9 mouse cellular contexts compared by ENCODE assay signal in the genomic region with DNA sequence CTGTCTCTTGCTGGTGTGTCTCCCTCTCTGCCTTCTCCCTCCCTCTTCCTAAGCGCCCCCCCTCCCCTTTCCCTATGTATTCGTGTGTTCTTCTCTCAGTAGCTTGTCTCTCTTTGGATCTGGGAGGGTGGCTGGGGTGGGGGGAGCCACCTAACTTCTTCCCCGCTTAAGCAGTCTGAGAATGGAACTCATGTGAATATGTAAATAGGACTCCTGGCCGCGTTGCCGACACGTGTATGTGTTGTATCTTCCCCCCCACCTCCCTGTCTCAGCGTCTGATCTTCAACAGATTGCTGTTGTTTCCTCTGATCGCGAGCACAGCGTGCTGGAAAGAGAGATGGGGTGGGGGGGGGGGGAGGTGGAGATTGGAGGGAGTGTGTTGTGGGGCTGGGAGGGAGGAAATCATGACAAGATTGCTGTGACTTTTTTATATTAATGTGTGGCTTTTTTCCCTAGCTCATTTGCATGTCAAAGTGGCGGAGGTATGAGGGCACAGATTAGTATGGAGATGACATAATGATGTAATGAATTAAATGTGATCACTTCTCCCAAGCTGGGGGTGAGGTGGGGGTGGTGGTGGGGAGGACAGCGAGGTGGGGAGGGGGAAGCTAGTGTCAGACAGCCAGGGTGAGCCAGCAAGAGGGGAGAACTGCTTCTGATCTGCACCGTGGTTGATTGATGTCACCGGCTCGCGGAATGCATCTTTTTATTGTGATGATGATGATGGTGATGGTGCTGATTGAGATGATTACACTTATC. TPM values are rescaled to one million over a fixed set of nuclear protein-coding genes. Genes with fewer than 3 reads are reported as not detected.
DNase-seq lines count a peak whose midpoint lies in the region; ATAC-seq and TF ChIP-seq lines count a peak whose summit lies in the region.
"Had no signal": no experiment of that assay in that cellular context is flagged by ENCODE, and none has a peak within 500 bp of the region (broad histone marks: within the 10 kb centered on the region; RNA-seq: fewer than 3 reads in every experiment).

No protein-coding gene starts in this region.

- no peaks in the 10 kb centered on the region for H3K36me3 ChIP-seq in forebrain, postnatal 0 days (ENCODE audit: insufficient read depth)
- H3K36me3 ChIP-seq in midbrain, embryonic 13.5 days, result no peaks in the 10 kb centered on the region

- H3K4me2 ChIP-seq in forebrain, postnatal 0 days (ENCODE audit: low read depth), result peak overlapping the region; percentile 48
- peak overlapping the region; percentile 58 for H3K4me2 ChIP-seq in midbrain, embryonic 13.5 days (replicated peaks)

- peaks cover 11% of the 10 kb centered on the region; the same call in 1 of the 2 replicates for H3K4me1 ChIP-seq in forebrain, postnatal 0 days (ENCODE audit: insufficient read depth)
- peaks cover 79% of the 10 kb centered on the region for H3K4me1 ChIP-seq in midbrain, embryonic 13.5 days (replicated peaks)

- no peaks in the 10 kb centered on the region for H3K9me3 ChIP-seq in forebrain, postnatal 0 days (ENCODE audit: low read length)
- H3K9me3 ChIP-seq in midbrain, embryonic 13.5 days, result no peaks in the 10 kb centered on the region

- ATAC-seq in forebrain, postnatal 0 days, result peak; percentile 85
- ATAC-seq in midbrain, embryonic 13.5 days, result peak; percentile 69
- ATAC-seq in megakaryocyte progenitor cell, adult 5-6 weeks (replicated peaks; ENCODE audit: poor library complexity), result no peak

- peak overlapping the region; percentile 25 for H3K4me3 ChIP-seq in forebrain, postnatal 0 days (ENCODE audit: low read depth, low read length)
- H3K4me3 ChIP-seq in midbrain, embryonic 13.5 days (replicated peaks), result peak overlapping the region; percentile 32

- peaks cover 13% of the 10 kb centered on the region; the same call in 1 of the 2 replicates for H3K27me3 ChIP-seq in forebrain, postnatal 0 days (ENCODE audit: insufficient read depth, low read length)
- H3K27me3 ChIP-seq in midbrain, embryonic 13.5 days, result peaks cover 7% of the 10 kb centered on the region; the same call in 1 of the 2 replicates

- H3K27ac ChIP-seq in forebrain, postnatal 0 days (ENCODE audit: low read depth, low read length), result peak overlapping the region; percentile 64
- H3K27ac ChIP-seq in midbrain, embryonic 13.5 days, result peak overlapping the region; percentile 88

- WGBS in forebrain, postnatal 0 days, result 2% methylated on average over 17 of the region's 17 CpGs
- under 1% methylated on average over 17 of the region's 17 CpGs for WGBS in midbrain, embryonic 13.5 days

- no peak for TF ChIP-seq CTCF in forebrain, postnatal 0 days (IDR thresholded peaks at IDR 0.05; ENCODE audit: low read depth)

- DNase-seq in adrenal gland, postnatal 10 days, result peak; percentile 5
- DNase-seq in adrenal gland, postnatal 36 days, result no peak
- peak; percentile 19 for DNase-seq in Muller cell, postnatal 12 days (ENCODE audit: inconsistent ontology term)
- DNase-seq in forebrain, postnatal 0 days, result peak; percentile 62
- DNase-seq in left cerebral cortex, postnatal 25 days (ENCODE audit: low spot score in 2 of 2), result no peak
- no peak for DNase-seq in left cerebral cortex, postnatal 10 days (ENCODE audit: extremely low spot score in 1 of 2, low spot score in 2 of 2)
- DNase-seq: gastrocnemius, postnatal 36 days had no signal

- H3K9ac ChIP-seq in forebrain, postnatal 0 days, result peak overlapping the region; percentile 35; the same call in 1 of the 2 replicates
- peak overlapping the region; percentile 56 for H3K9ac ChIP-seq in midbrain, embryonic 13.5 days (replicated peaks)

- intact Hi-C loops in left cerebral cortex, postnatal 25 days (cut with DNase I), result no loop called here
- intact Hi-C loops in left cerebral cortex, postnatal 10 days (cut with DNase I), result loop anchor here (10.0 kb wide), 1 partner anchor 338 kb away; no protein-coding TSS in a partner anchor

RNA-seq across cellular contexts. Expression of a gene that starts 0.5 kb away (rescaled TPM):
- total RNA-seq in adrenal gland, postnatal 10 days (2021), result 10 to 100 TPM; 25.8 to 31.5 TPM
- 10 to 100 TPM; 39.3 to 58.8 TPM for total RNA-seq in adrenal gland, postnatal 36 days (2021)
- 7.2 and 13.8 TPM in 2 replicates for total RNA-seq in forebrain, postnatal 0 days (2014; rRNA removed)
- 3.0 and 9.6 TPM in 2 replicates for polyA plus RNA-seq in forebrain, postnatal 0 days (2015; fragmentation: Nextera tagmentation; extraction: Ambion mirVana)
- polyA plus RNA-seq in midbrain, embryonic 13.5 days (2015; fragmentation: Nextera tagmentation; extraction: Ambion mirVana), result 65.9 and 68.0 TPM in 2 replicates
- 1 to 10 TPM; 4.1 to 7.0 TPM for total RNA-seq in left cerebral cortex, postnatal 25 days (2021)
- 1 to 10 TPM; 3.9 to 4.4 TPM for total RNA-seq in left cerebral cortex, postnatal 10 days (2021)
- total RNA-seq in megakaryocyte progenitor cell, adult 5-6 weeks (2015), result 1.2 and 1.7 TPM in 2 replicates
- total RNA-seq in megakaryocyte progenitor cell, adult 5-6 weeks (2017), result 0.25 and 0.34 TPM in 2 replicates

Comparison
In these comparisons a context has a peak if more than half of its experiments do, and no peak if none do; other contexts are left out.
1. DNase-seq: peak in adrenal gland, postnatal 10 days (single experiment), Muller cell, postnatal 12 days (single experiment) and forebrain, postnatal 0 days (single experiment); none in adrenal gland, postnatal 36 days (0 of 2), left cerebral cortex, postnatal 25 days (0 of 2) and left cerebral cortex, postnatal 10 days (0 of 2).